Mouse (Mus musculus): ENCODE data around the gene Morn4.

The Morn4 gene

GRCm38 (mm10) chr19:42043988-42044387, 42.2 kb downstream of the Morn4 start:
- no peak for DNase-seq (ENCODE audit: low read depth, low spot score)

GRCm38 (mm10) chr19:42038310-42038709, 47.8 kb downstream of the Morn4 start:
- no peak for DNase-seq (ENCODE audit: low read depth, low spot score)

GRCm38 (mm10) chr19:42037167-42037702, 48.9 kb downstream of the Morn4 start:
- no peak for DNase-seq (ENCODE audit: low read depth, low spot score)

- DNase-seq (ENCODE audit: low read depth, low spot score), result no peak
These were observed 49.8 kb downstream of the Morn4 start for GRCm38 (mm10) chr19:42036357-42036756.

GRCm38 (mm10) chr19:42035456-42036248, 50.5 kb downstream of the Morn4 start, which contains the start of gene Ankrd2:
Gene Ankrd2, plus strand, starts transcription at chr19:42036000.
- peak; percentile 69 for DNase-seq (ENCODE audit: low read depth, low spot score)

- DNase-seq (ENCODE audit: low read depth, low spot score), result no peak
These were observed 51.2 kb downstream of the Morn4 start for GRCm38 (mm10) chr19:42034881-42035455.

- no peak for DNase-seq (ENCODE audit: low read depth, low spot score)
These were observed 51.9 kb downstream of the Morn4 start for GRCm38 (mm10) chr19:42034146-42034775.

- no peak for DNase-seq (ENCODE audit: low read depth, low spot score)
These were observed 52.5 kb downstream of the Morn4 start for GRCm38 (mm10) chr19:42033611-42034010.

- no peak for DNase-seq (ENCODE audit: low read depth, low spot score)
These were observed 55.0 kb downstream of the Morn4 start for GRCm38 (mm10) chr19:42031112-42031511.

- DNase-seq (ENCODE audit: low read depth, low spot score), result peak; percentile 67
These were observed 60.0 kb downstream of the Morn4 start for GRCm38 (mm10) chr19:42026158-42026557.
